22 mouse cellular contexts compared by ENCODE assay signal in genomic region chr7:111456007-111456406, GRCm38 (mm10).
"Had no signal": no experiment of that assay in that cellular context is flagged by ENCODE, and none has a peak within 500 bp of the region (broad histone marks: within the 10 kb centered on the region; RNA-seq: fewer than 3 reads in every experiment).

No protein-coding gene starts in this region.

- H3K27me3 ChIP-seq: heart, embryonic 13.5 days; heart, embryonic 15.5 days; hindbrain, embryonic 13.5 days; hindbrain, embryonic 15.5 days; kidney, embryonic 15.5 days; limb, embryonic 13.5 days; limb, embryonic 15.5 days had no signal

- H3K4me1 ChIP-seq: limb, embryonic 15.5 days had no signal

- H3K27ac ChIP-seq: heart, embryonic 13.5 days; heart, embryonic 15.5 days; hindbrain, embryonic 13.5 days; hindbrain, embryonic 15.5 days; hindbrain, postnatal 0 days; kidney, embryonic 15.5 days; kidney, postnatal 0 days; limb, embryonic 13.5 days; limb, embryonic 15.5 days had no signal

- H3K4me3 ChIP-seq: heart, embryonic 13.5 days; heart, embryonic 15.5 days; hindbrain, embryonic 13.5 days; hindbrain, embryonic 15.5 days; kidney, embryonic 15.5 days; limb, embryonic 13.5 days; limb, embryonic 15.5 days had no signal

- H3K36me3 ChIP-seq: heart, embryonic 13.5 days; heart, embryonic 15.5 days; hindbrain, embryonic 13.5 days; hindbrain, embryonic 15.5 days; kidney, embryonic 15.5 days; limb, embryonic 13.5 days; limb, embryonic 15.5 days had no signal

- DNase-seq: gastrocnemius, postnatal 14 days; gastrocnemius, postnatal 36 days; heart, adult 18-20 months; heart, postnatal 14 days; heart, postnatal 36 days; kidney, adult 11 months; kidney, adult 2 months; kidney, adult 9 months; kidney, postnatal 14 days; kidney, postnatal 36 days; layer of hippocampus, adult 9-11 months; layer of hippocampus, postnatal 36 days; left cerebral cortex, postnatal 4 days had no signal
